Mouse (Mus musculus): ENCODE results near the gene Bcl2l15.
"Not testable (repeated sequence)": the region's sequence is repeated elsewhere in the genome, so short reads cannot be mapped to it uniquely, and the experiment has no call there.

The Bcl2l15 gene

DNA sequence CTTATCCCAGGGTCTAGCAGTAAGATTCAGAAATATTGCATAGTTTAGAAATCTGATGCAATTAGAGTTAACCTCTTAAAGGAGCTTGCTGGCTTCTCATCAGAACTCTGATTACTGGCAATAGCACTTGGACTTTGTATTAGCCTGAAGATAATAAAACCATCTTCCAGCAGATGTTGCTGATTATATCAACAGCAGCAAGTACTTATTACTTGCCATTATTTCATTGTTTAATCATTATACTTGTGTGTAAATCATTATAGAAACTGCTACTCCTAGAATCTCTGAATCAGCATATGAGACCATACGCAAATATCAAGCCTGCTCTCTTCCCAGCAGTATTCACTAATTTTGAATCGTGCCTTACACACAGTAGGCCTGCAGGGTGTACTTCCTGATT is 1.6 kb downstream of the Bcl2l15 start:
- no peak for DNase-seq

DNA sequence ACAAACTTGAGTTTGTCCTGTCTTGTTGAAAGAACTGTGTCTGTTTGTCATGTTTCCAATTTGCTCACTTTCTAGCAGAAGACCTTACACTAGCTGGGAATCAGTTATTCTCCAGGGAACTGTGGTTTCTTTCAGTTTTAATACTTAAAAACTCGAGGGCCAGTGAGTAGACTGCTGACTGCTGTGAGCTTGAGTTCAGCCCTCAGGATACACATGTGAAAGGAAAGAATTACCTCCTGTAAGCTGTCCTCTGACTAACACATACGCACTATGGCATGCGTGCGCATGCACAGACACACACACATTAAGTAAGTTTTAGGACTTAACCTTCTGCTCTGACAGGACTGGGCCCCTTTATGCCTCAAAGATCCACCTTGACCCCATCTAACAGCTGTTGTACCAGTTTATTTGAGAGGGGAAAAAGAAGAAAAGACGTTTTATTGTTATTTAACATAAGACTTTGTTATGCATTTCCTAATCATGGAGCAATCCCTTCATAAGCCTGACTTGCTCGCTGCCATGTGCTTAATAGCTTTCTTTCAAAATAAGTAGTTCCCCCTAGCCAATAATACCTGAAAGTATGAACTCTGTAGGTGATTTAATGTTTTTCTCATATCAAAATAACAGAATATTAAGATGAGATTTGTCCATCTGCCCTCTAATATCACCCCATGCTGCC is 3.0 kb downstream of the Bcl2l15 start:
- no peak for DNase-seq

DNA sequence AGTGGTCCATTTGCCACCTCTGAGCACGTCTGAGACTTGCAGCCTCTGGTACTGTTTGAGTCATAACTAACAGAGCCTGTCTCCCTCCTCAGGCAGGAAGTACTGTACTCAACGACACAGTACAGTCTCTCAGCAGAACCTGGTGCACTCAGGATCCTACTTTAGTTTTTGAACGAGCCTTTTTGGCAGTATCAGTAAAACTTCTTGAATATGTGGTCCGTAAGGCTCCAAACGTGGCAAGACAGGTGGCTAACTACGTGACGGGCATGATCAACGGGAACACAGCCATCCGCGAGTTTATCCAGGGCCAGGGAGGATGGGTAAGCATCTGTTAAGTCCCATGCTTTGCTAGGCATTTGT is 3.5 kb downstream of the Bcl2l15 start:
- DNase-seq, result no peak

DNA sequence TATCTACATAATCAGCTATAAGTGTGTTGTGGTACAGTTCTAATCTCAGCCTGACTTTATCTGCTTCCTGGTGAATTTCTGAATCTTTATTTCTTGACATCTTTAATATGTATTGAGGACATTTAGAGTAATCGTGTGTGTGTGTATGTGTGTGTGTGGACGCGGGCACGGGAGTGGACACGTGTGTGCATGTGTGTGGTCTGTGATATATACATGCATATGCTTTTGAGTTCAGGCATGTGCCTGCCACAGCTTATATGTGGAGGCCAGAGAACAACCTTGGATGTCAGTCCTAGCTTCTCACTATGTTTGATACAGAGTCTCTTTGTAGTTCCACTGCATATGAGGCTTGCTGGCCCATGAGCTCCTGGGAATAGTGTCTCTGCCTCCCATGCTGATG is 4.1 kb downstream of the Bcl2l15 start:
- DNase-seq, result no peak

DNA sequence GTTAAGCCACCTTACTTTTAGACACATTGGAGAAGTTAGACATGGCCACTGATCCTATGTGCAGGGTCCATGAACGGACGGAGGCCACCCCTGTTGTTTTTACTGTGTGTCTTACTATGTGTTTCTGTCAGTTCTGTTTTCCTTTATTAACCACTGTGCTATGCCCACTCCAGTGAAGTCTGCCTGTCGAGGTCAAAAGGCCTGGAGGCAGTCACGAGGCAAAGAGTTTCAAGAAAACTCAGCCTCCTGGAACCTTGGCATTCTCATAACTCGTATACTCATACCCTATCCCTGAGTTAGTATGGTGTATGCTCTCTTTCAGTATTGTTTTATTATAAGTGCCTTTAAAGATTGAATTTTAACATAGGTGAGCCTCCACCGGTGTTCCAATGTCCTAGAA is 7.3 kb downstream of the Bcl2l15 start:
- DNase-seq, result no peak

DNA sequence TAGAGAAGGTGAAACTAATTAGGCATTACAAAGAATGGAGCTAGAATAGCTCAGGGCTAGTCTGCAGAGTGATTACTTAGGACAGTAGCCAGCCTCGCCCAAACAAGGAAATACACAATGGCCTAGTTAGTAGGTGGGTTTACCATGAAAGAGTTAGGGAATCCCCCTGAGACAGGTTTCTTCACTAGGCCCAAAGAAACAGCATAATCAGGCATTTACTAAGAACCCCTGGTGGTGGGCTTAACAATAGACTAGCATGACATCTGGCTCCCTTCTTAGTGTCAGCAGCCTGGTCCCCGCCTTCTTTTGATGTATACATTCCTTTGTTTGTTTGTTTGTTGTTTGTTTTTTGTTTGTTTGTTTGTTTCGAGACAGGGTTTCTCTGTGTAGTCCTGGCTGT is 7.8 kb downstream of the Bcl2l15 start:
- DNase-seq, result not testable (repeated sequence)

DNA sequence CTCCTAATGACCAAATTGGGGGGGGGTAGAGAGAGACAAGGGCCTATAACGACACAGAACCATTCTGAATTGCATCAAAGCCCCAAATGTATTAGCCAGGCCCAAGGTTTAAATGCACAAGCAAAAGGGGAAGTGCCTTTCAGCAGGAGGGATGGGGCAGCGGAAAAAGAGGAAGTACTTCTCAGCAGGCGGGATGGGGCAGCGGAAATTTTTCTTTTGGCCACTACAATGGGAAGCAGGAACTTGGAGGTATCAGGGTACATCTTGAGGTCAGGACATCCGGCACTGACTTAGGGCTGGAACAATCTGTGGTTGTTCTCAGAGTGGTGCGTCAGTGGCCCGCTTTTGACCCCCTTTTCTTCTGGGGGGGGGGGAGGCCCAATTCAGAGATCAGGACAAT is 8.5 kb downstream of the Bcl2l15 start:
- DNase-seq, result not testable (repeated sequence)

DNA sequence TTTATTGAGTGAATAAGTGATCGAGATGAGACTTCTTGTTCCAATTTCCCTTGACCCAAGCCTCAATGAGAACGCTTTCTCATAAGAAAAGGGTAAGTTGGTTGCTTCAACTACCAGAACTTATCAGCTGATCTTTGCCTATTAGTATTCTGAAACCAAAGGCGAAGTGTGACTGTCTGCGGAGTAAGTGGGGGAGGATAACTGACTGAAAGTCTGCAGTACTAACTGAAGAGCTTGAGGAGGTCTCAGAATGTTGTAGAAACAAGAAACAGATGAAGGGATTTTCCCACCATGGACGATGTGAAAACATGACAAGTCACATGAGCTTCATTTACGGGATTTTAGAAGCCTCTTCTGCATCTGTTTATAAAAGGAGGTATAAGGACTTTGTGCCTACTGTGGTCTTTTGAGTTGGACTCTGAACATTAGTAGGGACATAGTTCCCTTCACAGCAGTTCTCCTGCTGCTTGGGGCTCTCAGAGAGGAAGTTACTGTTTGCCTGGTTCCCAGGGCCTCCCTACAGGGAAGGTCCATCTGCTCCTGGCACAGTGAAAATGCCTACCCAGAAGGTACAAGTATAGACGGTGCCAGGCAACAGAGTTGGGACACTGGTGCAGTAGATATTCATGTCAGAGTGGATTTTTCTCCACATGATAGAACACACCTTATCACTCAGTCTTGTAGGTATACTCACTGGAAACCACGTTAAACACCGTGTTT is 18.4 kb downstream of the Bcl2l15 start:
- DNase-seq, result no peak

DNA sequence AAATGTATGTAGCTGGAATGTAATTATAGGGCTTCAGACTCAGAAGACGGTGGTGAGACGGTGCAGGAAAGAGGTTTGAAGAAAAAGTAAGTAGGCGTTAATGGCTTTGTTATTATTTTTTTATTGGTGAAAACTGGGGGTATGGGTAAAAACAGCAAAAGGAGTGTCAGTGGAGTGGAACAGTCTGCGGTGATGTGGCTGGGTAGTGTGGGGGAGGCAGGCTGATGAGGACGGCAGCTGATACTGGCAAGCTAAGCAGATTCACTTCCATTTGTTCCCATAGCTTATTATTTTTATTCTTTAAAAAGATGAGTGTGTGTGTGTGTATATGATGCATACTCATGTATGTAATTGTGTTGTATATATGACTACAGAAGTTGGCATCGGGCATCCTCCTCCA is 19.1 kb downstream of the Bcl2l15 start:
- no peak for DNase-seq

DNA sequence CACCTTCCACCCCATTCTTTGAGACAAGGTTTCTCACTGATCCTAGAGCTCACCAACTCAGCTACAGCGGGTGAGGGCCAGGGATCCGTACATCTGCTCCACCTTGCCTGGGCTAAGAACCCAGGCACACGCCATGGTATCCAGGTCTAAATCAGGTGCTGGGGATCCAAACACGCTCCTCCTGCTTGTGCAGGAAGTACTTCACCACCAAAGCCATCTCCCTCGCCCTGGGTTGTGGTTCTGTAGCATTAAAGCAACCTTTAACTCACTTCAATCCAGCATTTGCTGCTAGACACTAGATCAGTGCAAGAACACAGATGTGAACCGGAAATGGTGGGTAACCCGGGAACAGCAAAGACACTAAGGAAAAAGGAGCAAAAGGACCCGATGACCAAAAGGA is 19.5 kb downstream of the Bcl2l15 start:
- no peak for DNase-seq

DNA sequence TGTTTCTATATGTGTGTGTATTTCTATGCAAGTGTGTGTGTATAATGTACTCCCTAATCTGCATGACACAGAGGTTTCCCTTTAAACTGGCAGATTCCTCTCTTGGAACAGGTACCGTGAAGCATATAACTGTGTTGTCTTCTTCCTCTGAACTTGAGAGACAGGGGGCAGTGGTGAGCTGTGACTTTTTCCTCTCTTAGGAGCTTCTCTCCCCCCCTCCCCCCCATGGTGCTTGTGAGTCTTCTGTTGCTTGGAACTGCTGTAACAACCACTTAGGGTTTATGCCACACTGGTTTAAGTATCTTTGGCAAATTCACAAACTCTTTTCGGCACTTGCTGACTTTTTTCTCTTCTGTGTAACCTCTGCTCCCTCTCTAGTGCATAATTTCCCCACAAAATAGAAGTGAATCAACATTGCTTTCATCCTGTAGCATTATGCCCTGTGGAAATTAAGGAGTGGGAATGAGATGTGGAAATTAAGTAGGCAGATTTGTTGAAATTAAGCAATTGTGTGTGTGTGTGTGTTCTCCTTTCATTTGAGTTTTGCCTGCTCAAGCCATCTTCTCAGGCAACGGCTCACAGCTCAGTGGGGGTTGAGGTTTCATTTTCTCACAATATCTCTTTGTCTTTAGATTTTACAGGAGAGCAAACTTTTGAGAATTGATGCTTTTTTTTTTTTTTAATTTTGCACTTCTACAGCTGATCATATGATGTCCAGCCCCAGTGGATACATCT is 20.3 kb downstream of the Bcl2l15 start:
- DNase-seq, result peak; percentile 43

DNA sequence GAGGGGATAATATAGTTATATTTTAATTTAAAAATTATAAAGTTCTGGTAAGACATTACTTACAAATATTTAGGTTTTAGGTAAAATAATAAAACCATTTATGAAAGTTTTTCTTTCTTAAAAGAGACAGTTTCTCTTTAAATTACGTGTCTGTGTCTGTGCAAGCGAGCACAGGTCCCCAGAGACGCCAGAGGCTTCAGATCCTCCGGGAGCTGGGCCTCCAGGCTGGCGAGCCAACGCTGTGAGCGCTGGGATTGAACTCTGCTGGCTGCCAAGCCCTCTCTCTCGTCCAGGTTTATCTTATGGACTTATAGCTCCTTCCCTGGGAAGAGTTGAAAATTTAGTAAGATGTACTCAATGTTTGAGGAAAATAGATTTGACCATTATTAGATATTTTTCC is 21.4 kb downstream of the Bcl2l15 start:
- no peak for DNase-seq

DNA sequence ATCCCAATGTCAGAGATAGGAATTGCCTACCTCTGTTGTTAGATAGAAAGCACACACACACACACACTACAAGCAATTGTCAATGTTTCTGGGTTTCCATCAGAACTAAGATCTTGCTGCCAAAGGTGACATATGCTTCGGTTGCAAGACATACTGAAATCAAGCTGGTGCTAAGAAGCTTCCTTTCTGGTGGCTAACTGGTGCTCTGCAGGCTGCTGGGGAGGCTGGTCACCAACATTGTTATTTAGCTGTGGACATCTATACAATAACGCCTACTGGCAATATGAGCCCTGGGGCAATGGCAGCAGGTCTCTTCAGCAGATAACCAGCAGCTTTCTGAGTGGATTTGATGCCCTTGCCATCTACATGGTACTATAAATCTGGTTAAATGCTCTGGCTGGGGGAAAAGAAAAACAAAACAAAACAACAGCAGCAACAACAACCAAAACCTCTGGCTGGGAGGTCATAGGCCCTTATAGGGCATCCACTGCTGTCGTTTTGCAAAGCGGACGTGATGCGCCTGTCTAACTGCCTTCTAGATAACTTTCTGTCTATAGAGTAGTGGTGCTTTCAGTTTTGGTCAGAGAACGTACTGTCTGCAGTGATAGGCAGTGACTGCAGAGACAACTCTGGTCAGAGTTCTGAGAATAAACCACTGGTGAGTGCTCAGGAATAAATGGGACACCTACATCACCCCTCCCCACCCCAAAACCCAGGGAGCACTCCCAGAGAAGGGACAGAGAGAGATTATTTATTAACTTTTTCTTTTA is 24.8 kb downstream of the Bcl2l15 start:
- no peak for DNase-seq

DNA sequence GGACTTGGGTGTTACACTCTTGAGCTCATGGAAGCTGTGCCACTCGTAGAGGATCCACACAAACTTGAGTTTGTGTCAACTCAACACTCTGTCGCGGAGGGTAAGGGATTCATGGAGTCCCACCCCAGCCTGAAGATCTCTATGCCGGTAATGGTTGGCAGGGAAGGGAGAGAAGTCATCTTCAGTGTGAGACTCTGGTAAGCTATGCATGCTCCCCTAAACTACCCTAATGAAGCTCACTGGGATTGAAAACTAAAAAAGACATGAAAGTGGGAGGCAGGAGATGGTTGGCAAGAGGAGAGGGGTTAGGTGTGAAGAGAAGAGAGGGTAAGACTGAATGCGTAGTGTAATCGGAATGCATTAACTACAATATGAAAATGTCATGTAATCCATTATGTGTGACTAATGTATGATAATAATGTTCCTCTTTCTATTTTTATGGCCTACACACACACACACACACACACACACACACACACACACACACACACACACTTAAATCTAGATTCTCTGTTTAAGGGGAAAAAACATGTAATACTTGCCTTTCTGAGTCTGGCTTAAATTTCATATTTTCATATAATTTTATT is 25.7 kb downstream of the Bcl2l15 start:
- DNase-seq, result no peak

DNA sequence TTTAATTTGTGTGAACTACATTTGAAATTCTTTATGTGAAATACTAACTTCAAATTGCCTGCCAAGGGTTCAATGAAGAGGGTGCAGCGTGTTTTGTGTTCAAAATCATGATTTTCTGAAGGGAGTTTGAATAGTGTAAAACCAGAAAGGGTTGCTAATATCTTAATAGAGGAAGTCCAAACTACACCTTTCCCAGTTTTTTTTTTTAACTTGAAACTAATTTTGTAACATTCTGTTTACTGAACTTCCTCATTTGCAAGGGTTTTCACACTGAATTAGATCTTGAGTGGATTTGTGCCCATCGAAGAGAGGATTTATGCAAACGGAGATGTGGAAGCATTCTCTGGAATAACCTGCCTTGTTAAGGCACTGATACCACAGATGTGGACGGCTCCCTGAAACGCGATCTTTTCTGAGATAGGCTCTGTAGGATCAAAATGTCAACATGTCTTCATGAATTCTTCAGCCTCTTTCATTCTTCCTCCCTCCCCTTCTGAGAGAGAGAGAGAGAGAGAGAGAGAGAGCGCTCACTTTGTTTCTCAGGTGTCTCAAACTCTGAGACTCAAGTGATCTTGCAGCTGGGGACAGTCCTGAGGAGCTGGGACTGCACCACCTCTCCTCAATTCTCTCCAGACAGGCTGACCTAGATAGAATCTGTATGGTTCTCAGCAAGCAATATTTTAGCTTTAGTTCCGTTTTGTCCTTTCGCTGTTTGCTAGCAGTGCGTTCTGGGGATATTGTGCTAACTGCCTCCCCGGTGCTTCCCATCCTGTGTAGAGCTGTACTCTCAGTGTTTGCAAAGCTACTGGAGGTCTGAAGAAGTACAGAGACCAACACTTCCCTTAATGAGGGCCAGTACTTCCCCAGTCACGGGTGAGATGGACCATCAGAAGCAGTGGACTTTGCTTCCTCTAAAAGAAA is 26.7 kb downstream of the Bcl2l15 start, which contains the start of gene Ptpn22:
TSS of gene Ptpn22 (plus strand) at position 915 of the 921 bp plus-strand sequence.
- DNase-seq, result no peak

DNA sequence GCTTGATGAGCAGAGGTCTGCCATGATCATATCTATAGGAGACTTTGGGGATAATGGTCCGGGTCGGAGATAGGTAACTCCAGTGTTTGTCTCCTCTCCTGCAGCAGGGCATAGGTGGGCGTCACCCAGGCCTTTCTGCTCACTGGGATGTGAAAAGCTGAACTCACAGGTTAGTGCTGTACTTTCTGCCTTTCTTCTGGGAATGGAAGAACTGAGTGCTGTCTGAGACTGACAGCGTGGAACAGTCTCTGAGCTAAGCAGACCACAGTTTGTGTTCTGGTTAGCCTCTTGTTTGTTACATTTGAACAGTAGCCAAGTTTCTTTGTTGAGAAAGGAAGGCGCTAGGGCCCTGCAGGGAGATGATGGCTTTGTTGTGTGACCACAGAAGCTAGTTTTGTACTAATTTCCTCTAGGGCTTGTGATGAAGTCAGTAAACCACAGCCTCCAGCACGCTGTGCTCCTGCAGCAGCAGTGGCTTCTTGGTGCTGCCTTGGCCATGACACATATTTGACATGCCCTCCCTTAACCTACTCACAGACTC is 27.5 kb downstream of the Bcl2l15 start:
- DNase-seq, result no peak

DNA sequence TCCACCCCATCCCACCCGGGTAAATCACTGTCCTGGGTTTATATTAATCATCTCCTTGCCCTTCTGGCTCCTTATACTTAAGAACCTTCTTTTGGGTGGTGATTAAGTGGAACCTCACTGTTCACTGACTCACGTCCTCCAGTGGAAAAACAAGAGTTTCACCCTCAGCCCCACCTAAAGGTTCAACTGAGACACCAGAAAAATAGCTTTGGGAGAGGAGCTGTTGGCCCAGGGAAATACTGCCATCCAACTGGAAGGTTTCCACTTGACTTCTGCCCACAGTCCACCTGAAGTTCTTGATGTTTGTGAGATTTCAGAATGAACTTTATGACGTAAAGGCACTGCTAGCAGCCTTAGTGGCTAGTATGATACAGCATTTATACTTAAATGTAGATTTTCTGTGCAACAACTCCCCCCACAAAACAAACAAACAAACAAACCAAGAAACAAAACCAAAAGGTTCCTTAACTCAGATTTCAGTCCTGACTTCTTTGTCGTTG is 30.4 kb downstream of the Bcl2l15 start:
- no peak for DNase-seq

DNA sequence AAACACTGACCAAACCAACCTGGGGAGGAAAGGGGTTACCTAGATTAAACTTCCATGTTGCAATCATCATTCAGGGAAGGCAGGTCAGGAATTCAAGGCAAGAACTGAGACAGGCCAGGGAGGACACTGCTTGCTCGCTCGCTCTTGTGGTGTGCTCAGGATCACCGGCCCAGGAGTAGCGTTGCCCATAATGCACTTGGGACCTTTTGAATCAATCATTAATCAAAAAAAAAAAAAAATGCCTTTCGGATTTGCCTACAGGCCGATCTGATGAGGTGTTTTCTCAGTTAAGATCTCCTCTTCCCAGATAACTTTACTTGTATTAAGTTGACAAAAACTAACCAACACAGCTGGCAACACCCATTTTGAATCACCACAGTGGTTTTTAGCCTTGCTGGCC is 31.8 kb downstream of the Bcl2l15 start:
- no peak for DNase-seq

DNA sequence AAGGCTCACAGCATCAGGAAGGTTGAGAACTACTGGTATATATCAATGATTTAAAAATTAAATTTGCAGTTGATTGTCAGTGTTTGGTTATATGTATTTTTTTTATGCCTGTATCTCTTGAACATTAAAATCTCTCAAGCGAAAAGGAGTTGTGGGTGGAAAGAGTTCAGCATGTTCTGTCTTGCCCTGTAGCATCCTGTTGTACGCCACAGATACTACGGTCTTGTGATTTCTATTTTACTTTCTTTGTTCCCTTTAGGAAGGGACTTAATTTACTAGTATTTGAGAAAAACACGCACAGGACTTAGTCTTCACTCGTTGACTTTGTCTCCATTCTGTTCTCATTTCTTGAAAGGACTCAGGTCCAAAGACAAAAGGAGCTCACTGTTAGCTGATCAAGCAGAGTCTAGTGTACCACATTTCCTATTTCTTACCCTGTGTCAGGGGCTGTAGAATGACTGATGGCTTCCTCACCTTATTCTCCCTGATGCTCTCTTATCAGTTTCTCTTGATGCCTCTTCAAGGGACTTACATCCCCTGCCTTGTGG is 35.1 kb downstream of the Bcl2l15 start:
- no peak for DNase-seq

DNA sequence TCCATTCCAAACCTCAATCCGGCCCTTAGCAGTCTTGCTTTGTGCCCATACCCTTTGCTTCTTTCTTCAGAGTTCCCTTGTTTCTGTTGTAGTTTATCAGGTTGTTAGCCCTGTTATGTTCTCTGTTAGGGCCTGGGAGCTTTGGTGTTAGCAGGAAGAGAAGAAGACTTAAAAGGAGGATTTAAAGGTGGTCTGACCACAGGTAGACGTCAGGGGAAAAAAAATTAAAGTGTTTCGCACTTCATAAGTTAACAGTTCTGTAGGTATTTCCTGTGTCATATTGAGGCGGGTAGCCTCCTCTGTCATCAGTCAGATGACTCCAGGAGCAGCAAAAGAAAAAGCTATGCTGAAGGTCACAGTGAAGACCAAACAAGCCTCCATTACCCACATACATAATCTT is 35.6 kb downstream of the Bcl2l15 start:
- DNase-seq, result no peak

DNA sequence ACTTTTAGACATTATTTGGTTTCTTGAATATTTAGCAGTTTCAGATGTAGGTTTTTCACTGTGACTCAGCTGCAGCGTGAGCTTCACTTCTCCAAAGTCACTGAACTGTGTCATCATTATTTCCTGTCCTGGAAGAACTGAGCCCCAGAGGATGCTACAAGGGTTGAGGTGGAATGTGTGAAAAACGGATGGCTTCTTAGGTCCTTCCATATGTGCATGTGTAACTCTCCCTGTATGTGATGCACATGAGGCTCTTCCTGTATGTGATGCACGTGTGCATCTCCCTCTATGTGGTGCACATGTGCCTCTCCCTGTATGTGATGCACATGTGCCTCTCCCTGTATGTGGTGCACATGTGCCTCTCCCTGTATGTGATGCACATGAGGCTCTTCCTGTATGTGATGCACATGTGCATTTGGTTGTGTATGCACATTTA is 40.3 kb downstream of the Bcl2l15 start:
- no peak for DNase-seq

Measured in embryo, embryonic 11 days (tissue).